Mouse (Mus musculus) limb, embryonic 11.5 days (tissue): ENCODE results near the gene Clptm1. TPM values are rescaled to one million over a fixed set of nuclear protein-coding genes. Genes with fewer than 3 reads are reported as not detected.
"Not testable (repeated sequence)": the region's sequence is repeated elsewhere in the genome, so short reads cannot be mapped to it uniquely, and the experiment has no call there.

Source experiments
- ATAC-seq: fragments of 200-750 bp; cut with Nextera tagmentation; 2 replicates; pipeline ENCODE4 v1.8.0; 2017; ENCODE audit warnings: low read depth; ENCODE audit not compliant: insufficient number of reproducible peaks, low FRiP score, low TSS enrichment
- DNase-seq: peaks from one replicate; pipeline ENCODE4 v3.0.0-alpha.2; 2015; ENCODE audit warnings: low spot score
- H3K27ac ChIP-seq: fragments of 300-500 bp; sonication (generic); replicated peaks from 2 replicates; pipeline ENCODE4 v1.5.1; 2014; ENCODE audit warnings: low read depth, mild to moderate bottlenecking, low read length
- H3K27me3 ChIP-seq: fragments of 300-500 bp; sonication (generic); 2 replicates; pipeline ENCODE4 v1.6.1; 2014; ENCODE audit warnings: mild to moderate bottlenecking, low read length, mixed read lengths; ENCODE audit not compliant: control insufficient read depth, insufficient read depth
- H3K36me3 ChIP-seq: fragments of 300-500 bp; sonication (generic); 2 replicates; pipeline ENCODE4 v1.6.1; 2014; ENCODE audit warnings: mild to moderate bottlenecking, low read length, moderate library complexity, mixed read lengths; ENCODE audit not compliant: control insufficient read depth, insufficient read depth
- H3K4me1 ChIP-seq: fragments of 300-500 bp; sonication (generic); 2 replicates; pipeline ENCODE4 v1.6.1; 2014; ENCODE audit warnings: low read length, mixed read lengths; ENCODE audit not compliant: control insufficient read depth, insufficient read depth
- H3K4me2 ChIP-seq: fragments of 300-500 bp; sonication (generic); 2 replicates; pipeline ENCODE4 v1.6.1; 2014; ENCODE audit warnings: low read depth, mild to moderate bottlenecking, moderate library complexity; ENCODE audit not compliant: severe bottlenecking
- H3K4me3 ChIP-seq: fragments of 300-500 bp; sonication (generic); 2 replicates; pipeline ENCODE4 v1.5.1; 2014; ENCODE audit warnings: low read depth, low read length
- H3K9ac ChIP-seq: fragments of 300-500 bp; sonication (generic); 2 replicates; pipeline ENCODE4 v1.6.1; 2014; ENCODE audit warnings: mild to moderate bottlenecking, low read length
- H3K9me3 ChIP-seq: fragments of 300-500 bp; sonication (generic); 2 replicates; pipeline ENCODE4 v1.6.1; 2016; ENCODE audit warnings: low read length; ENCODE audit not compliant: control insufficient read depth
- WGBS: fragments of 180-500 bp; shearing (Covaris S2); extraction: QIAGEN DNeasy Blood & Tissue Kit; methylation state at CpG from one replicate; pipeline ENCODE4 v1.1.7; 2014; 5-methylcytosine and 5-hydroxymethylcytosine counted together
- polyA plus RNA-seq: library from polyadenylated mRNA; unstranded; fragments of >200 nt; fragmentation: Nextera tagmentation; extraction: Ambion mirVana; gene quantifications from 2 replicates; pipeline ENCODE4 v1.2.1, GENCODE M21; 2014

Clptm1 gene
- polyA plus RNA-seq, 1 experiment from 2014 or later, result 97.3 TPM

DNA sequence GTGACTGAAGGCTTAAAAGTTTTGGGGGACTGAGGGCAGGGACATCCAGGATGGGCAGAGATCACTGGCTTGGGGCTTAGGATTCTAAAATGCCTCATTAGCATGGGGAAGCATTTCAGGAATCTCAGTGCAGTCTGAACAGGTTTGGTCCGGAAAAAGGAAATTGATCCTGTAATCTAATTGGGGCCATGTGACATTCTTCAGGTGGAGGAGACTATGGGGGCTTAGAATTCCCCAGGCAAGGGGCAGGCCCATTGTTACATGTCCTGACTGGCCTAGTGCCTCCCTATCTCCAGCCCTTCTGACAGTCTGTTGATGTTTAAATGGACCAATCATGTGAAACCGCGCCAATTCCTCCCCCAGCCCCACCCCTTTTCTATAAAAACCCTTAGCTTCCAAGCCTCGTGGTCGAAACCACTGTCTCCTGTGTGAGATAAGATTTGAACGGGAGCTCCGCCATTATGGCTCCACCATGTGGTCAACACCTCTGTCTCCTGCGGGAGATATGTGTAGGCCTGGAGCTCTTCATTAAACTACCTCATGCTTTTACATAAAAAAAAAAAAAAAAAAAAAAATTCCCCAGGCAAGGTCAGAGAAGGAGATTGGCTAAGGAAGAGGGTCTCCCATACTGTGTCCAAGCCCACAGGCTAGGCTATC lies 22.2 kb upstream of the Clptm1 start:
- not testable (repeated sequence) for H3K9me3 ChIP-seq, ATAC-seq, H3K4me3 ChIP-seq, H3K9ac ChIP-seq, H3K4me2 ChIP-seq, H3K27me3 ChIP-seq, H3K27ac ChIP-seq, H3K4me1 ChIP-seq, H3K36me3 ChIP-seq, DNase-seq
- 69% methylated on average over 8 of the region's 8 CpGs for WGBS

DNA sequence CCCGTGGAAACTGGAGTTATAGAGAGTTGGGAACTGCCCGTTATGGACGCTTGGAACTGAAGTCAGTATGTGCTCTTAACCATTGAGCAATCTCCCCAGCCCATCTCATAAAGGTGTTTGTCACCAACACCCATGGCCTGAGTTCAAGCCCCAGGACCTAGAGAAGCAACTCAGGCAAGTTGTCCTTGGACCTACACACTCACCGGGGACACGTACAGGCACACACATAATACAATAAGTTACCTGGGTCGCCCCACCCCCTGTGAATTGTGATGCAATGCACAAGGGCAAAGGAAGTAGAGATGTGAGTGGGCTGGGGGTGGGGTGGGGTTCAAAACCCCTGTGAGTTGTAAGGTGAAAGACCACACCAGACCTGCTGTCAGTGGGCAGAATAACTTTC lies 21.7 kb upstream of the Clptm1 start:
- WGBS, result 84% methylated on average over 6 of the region's 6 CpGs
- no peak overlapping the region for H3K9ac ChIP-seq
- DNase-seq (no peak), ATAC-seq (no peak)
- no peaks in the 10 kb centered on the region for H3K9me3 ChIP-seq
- no peaks in the 10 kb centered on the region for H3K36me3 ChIP-seq
- no peaks in the 10 kb centered on the region for H3K4me1 ChIP-seq
- no peak overlapping the region for H3K4me3 ChIP-seq
- no peaks in the 10 kb centered on the region for H3K27me3 ChIP-seq
- H3K4me2 ChIP-seq, result no peak overlapping the region
- H3K27ac ChIP-seq, result no peak overlapping the region

DNA sequence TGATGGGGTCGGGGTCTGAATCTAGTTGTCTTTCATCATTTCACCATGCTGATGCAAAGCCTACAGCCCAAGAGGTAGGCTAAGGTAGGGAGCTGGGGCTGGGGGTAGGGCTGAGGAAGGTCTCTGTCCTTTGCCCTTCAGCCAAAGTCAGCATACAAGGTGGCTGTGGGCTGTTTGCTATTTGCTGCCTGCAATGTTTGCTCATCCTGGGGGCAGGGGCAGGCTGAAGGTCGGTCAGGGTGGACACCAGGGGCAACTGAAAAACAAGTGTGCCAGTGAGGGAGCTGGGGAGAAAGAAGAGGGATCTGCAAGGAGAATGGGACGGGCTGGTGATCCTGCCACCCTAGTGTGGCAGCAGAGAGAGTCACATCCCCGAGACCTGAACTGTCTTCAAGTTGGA lies 20.5 kb upstream of the Clptm1 start:
- H3K9ac ChIP-seq, result no peak overlapping the region
- WGBS, result 65% methylated on average over 4 of the region's 4 CpGs

DNA sequence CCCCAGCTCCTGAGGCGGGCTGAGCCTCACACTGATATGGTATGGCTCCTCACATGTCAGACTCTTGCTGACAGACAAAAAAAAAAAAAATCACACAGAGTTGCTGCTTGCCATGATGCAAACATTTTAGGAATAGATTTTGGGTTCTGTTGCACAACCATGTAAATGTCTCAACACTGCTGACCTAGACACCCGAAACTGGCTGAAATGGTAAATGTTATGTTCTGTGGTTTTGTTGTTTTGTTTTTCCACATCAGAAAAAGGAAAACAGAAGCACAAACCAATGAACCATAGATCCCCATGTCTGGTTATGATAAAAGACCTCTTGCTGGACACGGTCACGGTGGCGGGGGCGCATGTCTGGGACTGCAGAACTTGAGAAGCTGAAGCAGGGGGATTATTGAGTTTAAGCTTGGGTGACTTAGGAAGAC lies 19.0 kb upstream of the Clptm1 start:
- DNase-seq (no peak), ATAC-seq (no peak)
- Histone ChIP-seq H3K9me3 (no peaks in the 10 kb centered on the region), H3K4me2 (no peak overlapping the region), H3K36me3 (no peaks in the 10 kb centered on the region), H3K4me3 (no peak overlapping the region), H3K9ac (no peak overlapping the region), H3K4me1 (no peaks in the 10 kb centered on the region), H3K27ac (no peak overlapping the region), H3K27me3 (no peaks in the 10 kb centered on the region)
- WGBS, result 87% methylated on average over 6 of the region's 6 CpGs

More for the DNA sequence above, 20.5 kb upstream of the Clptm1 start:
- H3K4me2 ChIP-seq, result no peak overlapping the region
- H3K4me1 ChIP-seq, result no peaks in the 10 kb centered on the region
- DNase-seq, result no peak
- H3K27ac ChIP-seq, result no peak overlapping the region
- H3K4me3 ChIP-seq, result no peak overlapping the region
- no peaks in the 10 kb centered on the region for H3K27me3 ChIP-seq
- no peaks in the 10 kb centered on the region for H3K36me3 ChIP-seq
- ATAC-seq, result no peak
- H3K9me3 ChIP-seq, result no peaks in the 10 kb centered on the region

DNA sequence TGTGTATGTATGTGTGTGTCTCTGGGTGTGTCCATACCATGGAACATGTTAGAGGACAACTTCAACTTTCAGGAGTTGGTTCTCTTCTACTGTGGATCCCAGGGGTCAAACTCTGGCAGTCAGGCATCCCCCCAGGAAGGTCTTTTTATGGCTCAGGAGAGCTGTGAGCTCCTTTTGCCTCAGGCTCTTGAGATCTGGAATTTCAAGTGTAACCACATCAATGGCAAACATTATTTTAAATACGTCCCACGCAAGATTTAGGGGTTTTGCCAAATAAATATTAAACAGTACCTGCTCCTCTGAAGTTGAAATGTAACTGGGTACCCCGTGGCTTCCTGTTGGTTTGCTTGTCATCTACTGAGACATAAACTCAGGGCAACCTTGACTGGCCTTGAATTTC lies 18.1 kb upstream of the Clptm1 start:
- no peak for DNase-seq
- ATAC-seq, result no peak
- H3K36me3 ChIP-seq, result no peaks in the 10 kb centered on the region

DNA sequence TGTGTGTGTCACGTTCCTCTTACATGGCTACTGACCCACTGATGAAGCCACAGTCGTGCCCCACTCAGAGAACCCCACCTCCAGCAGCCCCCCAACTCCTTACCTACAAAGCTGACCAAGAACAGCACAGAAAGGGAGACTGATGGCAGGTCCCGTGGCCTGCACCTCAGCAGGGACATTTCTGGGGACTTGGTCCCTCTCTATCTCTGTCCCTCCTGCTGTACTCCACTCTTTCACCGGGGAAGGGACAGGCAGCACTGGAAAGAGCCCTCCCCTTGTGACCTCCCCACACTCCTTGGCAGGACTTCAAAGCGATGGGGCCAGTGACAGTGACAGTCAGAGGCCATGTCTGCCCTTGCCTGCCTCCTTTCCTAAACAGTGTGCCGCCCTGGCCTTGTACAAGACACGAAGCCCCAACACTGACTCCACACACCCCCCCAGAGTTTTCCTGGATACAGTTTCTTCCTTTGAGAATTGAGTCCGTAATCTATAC lies 16.4 kb upstream of the Clptm1 start, which contains the start of the genes Gm44805 and Apoc4:
Gene Gm44805 (minus strand): TSS at position 222 of the 493 bp plus-strand sequence.
Gene Apoc4 (minus strand): TSS at position 278 of the 493 bp plus-strand sequence.
- Histone ChIP-seq H3K4me3 (no peak within 1 kb of the TSS), H3K4me2 (no peak within 1 kb of the TSS), H3K9me3 (no peaks in the 10 kb centered on the region), H3K36me3 (no peaks in the 10 kb centered on the region), H3K27me3 (no peaks in the 10 kb centered on the region), H3K4me1 (no peaks in the 10 kb centered on the region), H3K9ac (no peak within 1 kb of the TSS), H3K27ac (no peak within 1 kb of the TSS)
- DNase-seq, result no peak
- 64% methylated on average over 8 of the region's 8 CpGs for WGBS
- ATAC-seq, result no peak

More for the DNA sequence above, 18.1 kb upstream of the Clptm1 start:
- WGBS, result 77% methylated on average over 3 of the region's 3 CpGs
- H3K27me3 ChIP-seq, result no peaks in the 10 kb centered on the region
- no peak overlapping the region for H3K27ac ChIP-seq
- no peaks in the 10 kb centered on the region for H3K4me1 ChIP-seq
- no peak overlapping the region for H3K4me2 ChIP-seq
- no peaks in the 10 kb centered on the region for H3K9me3 ChIP-seq
- no peak overlapping the region for H3K9ac ChIP-seq
- H3K4me3 ChIP-seq, result no peak overlapping the region

DNA sequence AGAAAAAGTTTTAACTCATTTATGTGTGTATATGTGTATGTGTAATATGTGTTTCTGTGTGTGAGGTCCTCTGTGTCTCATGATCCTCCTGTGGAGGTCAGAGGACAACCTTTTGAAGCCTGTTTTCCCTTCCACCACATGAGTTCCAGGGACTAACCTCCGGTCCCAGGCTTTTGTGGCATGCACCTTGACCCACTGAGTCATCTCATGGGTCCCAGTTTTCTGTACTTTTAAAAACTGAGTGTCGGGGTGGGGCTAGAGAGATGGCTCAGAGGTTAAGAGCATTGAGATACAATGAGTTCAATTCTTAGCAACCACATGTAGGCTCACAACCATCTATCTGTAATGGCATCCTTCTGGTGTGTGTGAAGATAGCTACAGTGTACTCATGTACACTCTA lies 15.9 kb upstream of the Clptm1 start:
- H3K27me3 ChIP-seq, result no peaks in the 10 kb centered on the region
- no peaks in the 10 kb centered on the region for H3K36me3 ChIP-seq
- H3K4me1 ChIP-seq, result no peaks in the 10 kb centered on the region
- H3K9me3 ChIP-seq, result no peaks in the 10 kb centered on the region
- no peak overlapping the region for H3K27ac ChIP-seq
- 84% methylated on average over 2 of the region's 2 CpGs for WGBS
- ATAC-seq, result no peak
- H3K4me3 ChIP-seq, result no peak overlapping the region
- H3K9ac ChIP-seq, result no peak overlapping the region
- DNase-seq, result no peak
- no peak overlapping the region for H3K4me2 ChIP-seq

DNA sequence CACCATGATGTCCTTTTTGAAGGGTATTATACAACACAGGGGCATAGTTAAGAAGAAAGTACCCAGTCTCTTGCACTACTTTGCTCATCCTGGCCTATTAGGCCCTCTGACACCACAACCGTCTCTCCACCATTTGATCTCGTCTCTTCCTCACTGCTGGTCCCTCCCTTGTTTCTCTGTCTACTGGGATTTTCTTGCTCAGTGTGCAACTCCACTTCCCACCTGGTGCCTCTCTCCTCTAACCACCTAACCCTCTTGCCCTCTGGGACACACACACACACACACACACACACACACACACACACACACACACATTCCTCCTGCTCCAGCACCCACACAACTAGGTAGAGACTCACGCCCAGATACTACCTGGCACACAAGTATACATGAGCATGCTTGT lies 14.1 kb upstream of the Clptm1 start:
- WGBS, result 84% methylated on average over 3 of the region's 3 CpGs
- Histone ChIP-seq H3K4me3 (no peak overlapping the region), H3K4me1 (no peaks in the 10 kb centered on the region), H3K9ac (no peak overlapping the region), H3K36me3 (no peaks in the 10 kb centered on the region), H3K27ac (no peak overlapping the region), H3K27me3 (no peaks in the 10 kb centered on the region), H3K4me2 (no peak overlapping the region), H3K9me3 (no peaks in the 10 kb centered on the region)
- DNase-seq (no peak), ATAC-seq (no peak)

DNA sequence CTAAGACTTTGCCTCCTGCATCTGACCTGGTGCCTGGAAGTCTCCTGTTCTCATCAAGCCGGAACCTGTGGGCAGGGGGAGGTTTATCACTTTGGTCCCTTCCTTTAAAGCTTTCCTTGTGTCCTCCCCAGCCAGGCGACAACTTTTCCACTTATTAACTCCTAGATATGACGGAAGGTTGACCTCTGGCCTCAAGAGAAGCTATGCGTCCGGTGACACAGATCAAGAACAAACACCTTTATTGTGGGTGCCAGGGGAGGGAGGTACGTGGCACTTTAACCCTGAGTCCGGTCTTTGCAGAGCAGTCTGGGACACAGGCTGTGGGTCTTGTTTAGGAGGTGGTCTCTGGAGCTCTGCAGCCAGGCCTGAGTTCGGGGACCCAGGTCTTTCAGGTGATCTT lies 13.0 kb upstream of the Clptm1 start, which contains the start of gene Apoc2:
Gene Apoc2 (minus strand): TSS at position 70 of the 400 bp plus-strand sequence.
- WGBS, result 76% methylated on average over 8 of the region's 8 CpGs
- no peak within 1 kb of the TSS for H3K4me3 ChIP-seq
- H3K27me3 ChIP-seq, result no peaks in the 10 kb centered on the region
- ATAC-seq, result no peak
- no peak within 1 kb of the TSS for H3K4me2 ChIP-seq
- H3K9ac ChIP-seq, result no peak within 1 kb of the TSS
- H3K9me3 ChIP-seq, result no peaks in the 10 kb centered on the region
- H3K4me1 ChIP-seq, result no peaks in the 10 kb centered on the region
- H3K36me3 ChIP-seq, result no peaks in the 10 kb centered on the region
- DNase-seq, result no peak
- no peak within 1 kb of the TSS for H3K27ac ChIP-seq
